Mouse (Mus musculus) left cerebral cortex, adult 2 months (tissue): ENCODE results near the gene Drd4. TPM values are rescaled to one million over a fixed set of nuclear protein-coding genes. Genes with fewer than 3 reads are reported as not detected.

Experiments used
- DNase-seq, 2 experiments: peaks; one replicate each; pipeline ENCODE4 v3.0.0; 2021 to 2022; ENCODE audit warnings: low spot score in 2 of 2, mixed read lengths in 1 of 2; ENCODE audit errors: extremely low spot score in 1 of 2
- H3K27ac ChIP-seq: fragments of 200-600 bp; 2 replicates; pipeline ENCODE4 v1.8.1; 2022
- H3K4me3 ChIP-seq: fragments of 200-600 bp; 2 replicates; pipeline ENCODE4 v1.8.1; 2022
- CTCF ChIP-seq: fragments of 200-600 bp; IDR thresholded peaks from 2 replicates; pipeline ENCODE4 v1.8.1; 2022; ENCODE audit warnings: antibody characterized with exemption, mild to moderate bottlenecking, moderate library complexity
- intact Hi-C: fragments of 180-260 bp; cut with DNase I; formaldehyde crosslinking; loops from one replicate; pipeline ENCODE4 v1.15.1; 2025
- total RNA-seq, 2 experiments: library from RNA; stranded (reverse); gene quantifications; 2 replicates each; pipeline ENCODE4 v1.2.3; 2021

Drd4 gene
- total RNA-seq, 2 experiments from 2014 or later: 0.27 to 0.44 TPM

DNA sequence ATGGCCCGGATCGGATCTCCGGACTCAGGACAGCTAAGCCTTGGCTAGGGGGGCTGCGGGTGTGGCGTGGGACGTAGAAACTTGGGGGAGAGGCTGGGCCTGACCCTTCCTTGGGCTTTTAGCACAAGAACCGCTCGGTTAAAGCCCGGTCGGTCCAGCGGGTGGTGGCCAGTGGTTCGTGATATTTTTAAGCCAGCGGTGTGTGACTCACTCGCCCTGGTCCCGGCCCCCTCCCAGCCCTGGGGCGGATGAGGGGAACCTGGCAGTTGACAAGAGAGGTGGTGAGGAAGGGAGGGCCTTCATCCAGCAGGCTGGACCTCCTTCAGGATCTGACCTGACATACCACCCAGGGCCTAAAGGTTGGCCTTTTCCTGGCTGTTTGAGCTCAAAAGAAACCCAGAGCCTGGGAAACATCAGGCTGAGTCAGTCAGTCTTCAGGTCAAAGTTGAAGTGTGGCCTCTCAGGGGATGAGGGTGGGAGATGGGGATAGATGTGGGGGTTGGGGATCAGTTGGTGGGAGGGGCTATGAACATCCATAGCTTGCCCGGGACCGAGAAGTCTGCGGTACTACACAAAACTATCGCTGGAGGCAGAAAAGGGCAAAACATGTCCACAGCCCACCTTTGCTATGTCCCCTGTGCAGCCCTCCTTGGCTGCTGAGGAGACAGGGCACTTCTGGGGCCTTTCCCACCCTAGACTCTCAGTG is 47.6 kb downstream of the Drd4 start:
- no peak for TF ChIP-seq CTCF
- H3K4me3 ChIP-seq: no peak overlapping the region

DNA sequence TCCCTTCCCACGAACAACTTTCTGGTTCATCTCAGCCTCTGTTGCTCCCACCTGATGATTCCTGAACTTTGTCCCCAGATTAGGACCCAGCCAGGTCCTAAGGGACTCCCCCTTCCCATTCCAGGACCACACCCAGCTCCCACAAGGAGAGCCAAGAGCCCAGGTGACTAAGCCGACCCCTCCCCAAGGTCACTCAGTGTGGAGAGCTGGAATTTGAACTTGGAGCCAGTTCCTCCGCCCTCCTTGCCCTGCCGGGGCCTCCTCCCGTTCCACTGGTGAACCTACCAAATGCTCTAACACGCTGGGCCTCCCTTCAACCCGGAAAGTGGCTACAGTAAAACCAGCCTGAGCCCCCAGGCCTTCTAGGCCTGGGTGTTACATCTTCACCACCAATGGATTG is 48.2 kb downstream of the Drd4 start:
- intact Hi-C loops: no loop called here
- H3K27ac ChIP-seq: no peak overlapping the region
- TF ChIP-seq CTCF: no peak
- no peak overlapping the region for H3K4me3 ChIP-seq
- DNase-seq: no peak

More for the DNA sequence above, 47.6 kb downstream of the Drd4 start:
- DNase-seq: no peak
- intact Hi-C loops: no loop called here
- H3K27ac ChIP-seq: no peak overlapping the region

DNA sequence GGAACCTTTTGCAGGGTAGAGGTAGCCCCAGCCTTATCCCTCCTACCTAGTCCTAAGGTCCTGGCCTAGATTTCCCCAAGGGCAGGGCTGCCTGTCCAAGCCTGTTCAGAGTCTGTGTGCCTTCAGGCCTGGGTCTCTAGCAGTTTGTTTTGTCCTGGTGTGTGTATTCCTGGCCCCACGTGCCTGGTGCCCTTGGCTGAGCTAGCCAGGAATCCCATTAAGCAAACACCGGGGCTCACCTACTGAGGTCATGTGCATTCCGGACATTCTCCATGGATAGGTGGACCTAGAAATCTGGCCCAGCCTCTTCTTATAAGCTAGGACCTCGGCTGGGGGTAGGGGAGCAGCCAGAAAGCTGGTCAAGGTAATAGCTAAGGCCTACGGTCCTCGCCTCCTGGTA is 48.7 kb downstream of the Drd4 start:
- no peak for TF ChIP-seq CTCF
- no peak for DNase-seq
- intact Hi-C loops: no loop called here
- Histone ChIP-seq H3K4me3 (no peak overlapping the region), H3K27ac (no peak overlapping the region)

DNA sequence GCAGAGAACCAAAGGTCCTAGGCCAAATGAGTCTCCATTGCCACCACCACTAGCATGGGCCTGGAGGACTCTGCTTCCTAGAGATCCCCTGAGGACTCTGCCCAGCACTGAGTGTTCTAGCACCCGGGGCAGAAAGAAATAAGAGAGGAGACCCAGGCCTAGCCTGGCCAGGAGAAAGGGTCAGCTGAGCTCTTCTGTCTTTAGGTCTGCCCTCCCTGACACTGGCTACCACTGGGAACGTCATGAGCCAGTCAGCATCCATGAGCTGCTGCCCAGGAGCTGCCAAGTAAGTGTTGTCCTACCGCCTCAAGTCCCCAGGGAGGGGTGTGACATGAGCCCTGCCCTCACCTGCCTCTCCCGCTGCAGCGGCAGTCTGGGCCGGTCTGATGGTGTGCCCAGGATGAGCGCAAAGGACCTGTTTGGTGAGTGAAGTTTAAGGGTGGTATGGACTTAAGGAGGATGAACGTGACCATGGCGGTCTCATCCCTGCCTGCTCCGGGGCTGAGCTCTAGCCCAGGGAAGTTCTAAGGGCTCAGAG is 50.0 kb downstream of the Drd4 start:
- no peak for TF ChIP-seq CTCF
- DNase-seq: no peak
- intact Hi-C loops: no loop called here

DNA sequence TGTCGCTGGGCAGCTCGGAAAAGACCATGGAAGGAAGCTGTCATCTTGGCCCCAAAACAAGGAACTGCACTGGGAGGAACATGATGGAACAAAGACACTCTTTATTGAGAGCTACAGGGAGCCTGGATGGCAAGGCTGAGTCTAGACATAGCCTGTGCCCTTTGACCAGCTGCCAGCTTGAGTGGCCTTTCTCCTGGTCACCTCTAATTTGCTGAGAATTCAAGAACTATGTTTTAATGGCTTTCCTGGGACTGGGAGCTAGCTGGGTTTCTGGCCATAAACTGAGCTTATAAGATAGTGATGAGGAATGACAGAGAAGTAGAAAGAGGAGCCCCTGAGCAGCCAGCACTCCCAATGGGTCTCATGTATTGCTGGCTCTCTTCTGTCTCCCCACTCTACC is 51.4 kb downstream of the Drd4 start:
- H3K4me3 ChIP-seq: no peak overlapping the region
- intact Hi-C loops: no loop called here
- no peak overlapping the region for H3K27ac ChIP-seq
- no peak for TF ChIP-seq CTCF
- no peak for DNase-seq

More for the DNA sequence above, 50.0 kb downstream of the Drd4 start:
- H3K27ac ChIP-seq: no peak overlapping the region
- no peak overlapping the region for H3K4me3 ChIP-seq

DNA sequence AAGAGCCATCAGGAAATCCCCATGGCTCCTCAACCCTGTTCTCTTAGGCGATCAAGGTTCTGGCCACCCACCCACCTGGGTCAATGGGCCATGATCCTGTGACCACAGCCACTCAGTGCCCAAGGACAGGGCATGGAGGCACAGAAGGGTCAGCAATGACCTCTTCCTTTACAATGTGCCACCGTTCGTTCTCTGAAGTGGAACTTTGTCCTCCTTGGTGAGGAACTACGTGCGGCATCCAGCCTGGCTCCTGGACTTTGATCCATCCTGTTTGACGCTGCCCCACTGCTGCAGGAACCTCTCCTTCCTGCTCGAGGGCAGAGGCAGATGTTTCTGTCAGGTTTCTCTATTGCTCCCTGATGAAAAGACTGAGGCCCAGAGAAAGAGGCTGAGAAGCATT is 51.9 kb downstream of the Drd4 start:
- intact Hi-C loops: no loop called here
- TF ChIP-seq CTCF: no peak
- no peak for DNase-seq
- H3K27ac ChIP-seq: no peak overlapping the region
- H3K4me3 ChIP-seq: no peak overlapping the region

DNA sequence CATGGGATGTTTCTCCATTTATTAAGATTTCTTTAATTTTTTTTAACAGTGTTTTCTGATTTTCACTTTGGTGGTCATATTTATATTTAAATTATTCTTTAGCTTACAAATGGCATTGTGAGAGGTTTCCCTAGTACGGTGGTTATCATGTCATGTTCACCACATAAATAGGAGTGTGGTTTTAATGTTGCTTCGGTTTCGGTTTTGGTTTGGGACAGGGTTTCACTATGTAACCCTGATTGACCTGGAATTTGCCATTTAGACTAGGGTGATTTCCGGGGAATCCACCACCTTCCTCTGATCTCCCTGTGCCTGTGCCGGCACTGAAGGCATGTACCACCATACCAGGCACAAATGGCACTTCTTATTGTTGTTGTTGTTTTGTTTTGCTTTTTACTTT is 53.0 kb downstream of the Drd4 start:
- DNase-seq: no peak
- no peak overlapping the region for H3K27ac ChIP-seq
- intact Hi-C loops: no loop called here
- no peak overlapping the region for H3K4me3 ChIP-seq
- no peak for TF ChIP-seq CTCF

Other genes with a start within 250 kb of the Drd4 start
- gene B4galnt4, start 230.9 kb upstream of the Drd4 start, total RNA-seq: 10 to 100 TPM; 87.4 to 95.9 TPM
- gene Pkp3, start 213.8 kb upstream of the Drd4 start, total RNA-seq: not detected
- gene Sigirr, start 191.4 kb upstream of the Drd4 start, total RNA-seq: 1 to 10 TPM; 1.7 to 3.4 TPM
- gene Ano9, start 174.2 kb upstream of the Drd4 start, total RNA-seq: not detected
- gene Ptdss2, start 169.6 kb upstream of the Drd4 start, total RNA-seq: 10 to 100 TPM; 46.9 to 51.6 TPM
- 10 to 100 TPM; 36.5 to 37.3 TPM for gene Rnh1, start 119.1 kb upstream of the Drd4 start, total RNA-seq
- 100 to 1,000 TPM; 219 to 244 TPM for gene Hras, start 98.0 kb upstream of the Drd4 start, total RNA-seq
- 1 to 10 TPM; 3.9 to 5.0 TPM for gene Lrrc56, start 97.8 kb upstream of the Drd4 start, total RNA-seq
- gene Lmntd2, start 77.9 kb upstream of the Drd4 start, total RNA-seq: not detected
- gene Rassf7, start 76.1 kb upstream of the Drd4 start, total RNA-seq: 1 to 10 TPM in 1 of 2 experiments, under 1 TPM in 1; 0.94 to 1.3 TPM
- 10 to 100 TPM; 70.5 to 77.2 TPM for gene Phrf1, start 63.2 kb upstream of the Drd4 start, total RNA-seq
- 1 to 10 TPM in 1 of 2 experiments, under 1 TPM in 1; 0.59 to 1.2 TPM for gene Irf7, start 25.5 kb upstream of the Drd4 start, total RNA-seq
- gene Cdhr5, start 15.2 kb upstream of the Drd4 start, total RNA-seq: not detected
- gene Sct, start 12.9 kb upstream of the Drd4 start, total RNA-seq: not detected
- 10 to 100 TPM; 63.1 to 63.8 TPM for gene Deaf1, start 35.7 kb downstream of the Drd4 start, total RNA-seq
- gene Tmem80, start 35.7 kb downstream of the Drd4 start, total RNA-seq: 10 to 100 TPM; 33.3 to 34.9 TPM
- 1 to 10 TPM; 3.6 to 5.3 TPM for gene Eps8l2, start 46.9 kb downstream of the Drd4 start, total RNA-seq
- 10 to 100 TPM; 87.5 to 90.9 TPM for gene Taldo1, start 100.2 kb downstream of the Drd4 start, total RNA-seq
- gene Gatd1, start 122.1 kb downstream of the Drd4 start, total RNA-seq: 10 to 100 TPM; 38.9 to 46.5 TPM
- gene Cend1, start 137.5 kb downstream of the Drd4 start, total RNA-seq: 100 to 1,000 TPM; 279 to 288 TPM
- 100 to 1,000 TPM; 253 to 262 TPM for gene Slc25a22, start 145.9 kb downstream of the Drd4 start, total RNA-seq
- gene Pidd1, start 152.0 kb downstream of the Drd4 start, total RNA-seq: 1 to 10 TPM in 1 of 2 experiments, under 1 TPM in 1; 0.93 to 1.2 TPM
- gene Rplp2, start 155.4 kb downstream of the Drd4 start, total RNA-seq: 100 to 1,000 TPM; 552 to 567 TPM
- gene Pnpla2, start 163.2 kb downstream of the Drd4 start, total RNA-seq: 10 to 100 TPM; 26.0 to 31.7 TPM
- 1 to 10 TPM; 3.7 to 5.1 TPM for gene Cracr2b, start 169.1 kb downstream of the Drd4 start, total RNA-seq
- 10 to 100 TPM; 30.7 to 31.4 TPM for gene Cd151, start 175.4 kb downstream of the Drd4 start, total RNA-seq
- gene Polr2l, start 183.1 kb downstream of the Drd4 start, total RNA-seq: 10 to 100 TPM; 38.4 to 42.3 TPM
- gene Tspan4, start 183.2 kb downstream of the Drd4 start, total RNA-seq: 10 to 100 TPM; 13.7 to 14.4 TPM
- gene Chid1, start 247.9 kb downstream of the Drd4 start, total RNA-seq: 10 to 100 TPM; 59.2 to 72.0 TPM